Mouse (Mus musculus): ENCODE results near the gene Zfp780b.
"Not testable (repeated sequence)": the region's sequence is repeated elsewhere in the genome, so short reads cannot be mapped to it uniquely, and the experiment has no call there.

Gene Zfp780b

DNA sequence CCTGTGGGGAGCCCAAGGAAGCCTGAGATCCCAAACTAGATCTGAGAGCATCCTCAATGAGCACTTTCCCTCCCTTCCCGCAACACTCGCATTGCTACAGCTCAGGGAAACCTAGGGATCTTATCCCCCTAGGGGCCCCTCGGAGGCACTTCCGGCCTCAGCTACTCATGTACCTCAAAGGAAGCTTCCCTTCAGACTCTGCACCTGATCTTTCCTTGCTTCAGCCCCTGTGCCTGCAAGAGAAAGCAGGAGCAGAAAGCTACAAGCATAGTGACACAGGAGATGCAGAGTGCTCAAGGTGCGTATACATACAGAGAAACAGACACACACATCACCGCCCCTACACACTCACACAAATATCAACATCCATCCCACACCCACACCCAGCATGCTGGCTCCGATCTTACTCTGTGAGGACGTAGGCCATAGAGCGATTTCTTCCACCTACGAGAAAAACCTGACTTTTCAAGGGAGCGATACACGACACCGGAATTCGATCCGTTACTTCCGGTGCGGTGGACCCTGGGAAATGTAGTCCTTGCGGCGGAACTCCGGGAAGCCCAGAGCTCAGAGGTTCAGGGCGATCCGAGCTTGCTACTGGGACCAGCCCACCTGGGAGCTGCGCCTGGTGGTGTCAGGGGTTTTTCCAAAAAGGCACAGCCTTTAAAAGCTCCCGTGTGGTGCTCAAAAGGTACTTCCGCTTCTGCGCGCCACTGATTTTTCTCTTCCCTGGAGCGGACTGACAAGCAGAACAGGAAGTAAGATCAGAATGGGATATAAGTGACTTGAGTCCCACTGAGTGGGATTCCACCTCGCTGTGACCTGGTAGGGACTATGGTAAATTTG lies at the start of gene Zfp780b:
Gene Zfp780b, minus strand, starts transcription at position 489 of the 846 bp plus-strand sequence.
- in situ Hi-C loops (cut with MboI, MseI): no loop called here

DNA sequence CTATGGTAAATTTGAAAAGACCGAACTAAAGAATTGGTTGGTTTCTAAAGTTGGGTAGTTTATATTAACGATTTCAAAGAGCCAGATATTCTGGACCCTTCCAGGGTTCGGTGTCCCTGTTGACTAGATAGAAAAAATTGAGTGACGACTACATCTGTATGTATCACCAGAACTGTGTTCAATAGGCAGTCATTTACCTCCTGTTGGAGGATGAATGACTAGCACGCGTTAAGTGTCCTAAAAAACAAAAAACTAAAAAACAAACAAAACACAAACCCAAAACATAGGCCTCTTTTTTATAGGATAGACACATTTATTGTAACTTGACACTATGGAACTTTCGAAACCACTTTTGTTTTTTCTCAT lies 35.5 kb upstream of the Zfp780b start:
- in situ Hi-C loops (cut with MboI, MseI): no loop called here

DNA sequence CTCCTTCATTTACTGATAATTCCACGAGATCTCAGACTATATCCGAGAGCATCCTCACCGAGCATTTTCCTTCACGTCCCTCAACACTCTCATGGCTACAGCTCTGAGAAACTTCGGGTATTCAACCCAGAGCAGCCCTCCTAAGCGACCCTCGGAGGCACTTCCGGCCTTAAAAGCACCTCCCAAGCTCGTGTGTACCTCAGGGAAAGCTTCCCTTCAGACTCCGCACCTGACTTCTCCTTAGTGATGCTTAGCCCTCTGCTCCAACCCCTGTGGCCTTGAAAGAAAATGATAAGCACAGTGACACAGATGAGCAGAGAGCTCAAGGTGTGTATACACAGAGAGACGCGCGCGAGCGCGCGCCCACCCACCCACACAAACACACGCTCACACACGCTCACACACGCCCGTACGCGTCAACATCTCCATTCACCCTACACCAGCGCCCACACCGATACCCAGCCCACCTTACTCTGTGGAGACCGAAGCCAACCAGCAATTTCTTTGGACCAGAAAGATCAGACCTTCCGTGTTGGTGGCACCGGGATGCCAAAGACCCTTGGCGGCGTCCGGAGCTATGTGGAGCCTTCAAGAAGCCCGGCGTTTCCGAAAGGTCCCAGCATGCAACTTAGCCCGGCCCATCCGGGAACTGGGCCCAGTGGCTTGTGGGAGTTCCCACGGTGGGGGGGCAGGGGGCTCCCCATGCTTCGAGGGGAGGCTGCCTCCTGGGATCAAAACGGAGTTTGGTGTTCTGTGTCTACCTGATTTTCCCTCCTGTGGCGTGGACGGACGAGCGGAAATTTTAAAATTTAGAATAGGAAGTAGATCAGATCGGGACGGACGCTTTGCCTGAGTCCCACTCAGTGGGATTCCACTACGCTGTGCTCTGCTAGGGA lies 34.8 kb upstream of the Zfp780b start, which contains the start of gene Zfp850:
Gene Zfp850, minus strand, starts transcription at position 567 of the 896 bp plus-strand sequence.
- in situ Hi-C loops (cut with MboI, MseI): no loop called here

DNA sequence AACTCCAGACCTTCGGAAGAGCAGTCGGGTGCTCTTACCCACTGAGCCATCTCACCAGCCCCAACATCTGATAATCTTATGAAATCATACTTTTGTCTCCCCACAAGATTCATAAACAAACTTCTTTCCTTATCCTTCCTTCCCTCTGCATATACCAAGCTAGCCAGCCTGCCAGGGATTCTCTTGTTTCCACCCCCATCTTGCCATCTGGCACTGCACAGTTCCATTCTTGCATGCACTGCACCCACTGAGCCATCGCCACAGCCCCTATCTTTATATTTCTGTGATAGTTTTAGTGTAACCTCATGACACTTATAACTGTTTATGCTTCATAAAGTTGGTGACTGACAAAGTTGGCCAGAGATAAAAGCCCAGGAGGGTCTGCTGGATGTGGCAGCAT lies 31.3 kb upstream of the Zfp780b start:
- in situ Hi-C loops (cut with MboI, MseI): no loop called here

DNA sequence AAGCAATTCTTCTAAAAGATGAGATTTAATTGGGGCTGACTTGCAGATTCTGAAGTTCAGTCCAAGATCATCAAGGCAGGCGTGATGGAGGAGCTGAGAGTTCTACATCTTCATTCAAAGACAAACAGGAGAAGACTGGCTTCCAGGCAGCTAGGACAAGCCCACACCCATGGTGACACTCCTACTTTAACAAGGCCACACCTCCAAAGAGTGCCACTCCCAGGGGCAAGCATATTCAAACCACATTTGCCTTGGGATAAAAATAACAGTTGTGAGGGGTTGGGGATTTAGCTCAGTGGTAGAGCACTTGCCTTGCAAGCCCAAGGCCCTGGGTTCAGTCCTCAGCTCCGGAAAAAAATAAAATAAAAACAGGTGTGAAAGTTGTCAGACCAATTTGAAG lies 3.2 kb upstream of the Zfp780b start:
- in situ Hi-C loops (cut with MboI, MseI): no loop called here

DNA sequence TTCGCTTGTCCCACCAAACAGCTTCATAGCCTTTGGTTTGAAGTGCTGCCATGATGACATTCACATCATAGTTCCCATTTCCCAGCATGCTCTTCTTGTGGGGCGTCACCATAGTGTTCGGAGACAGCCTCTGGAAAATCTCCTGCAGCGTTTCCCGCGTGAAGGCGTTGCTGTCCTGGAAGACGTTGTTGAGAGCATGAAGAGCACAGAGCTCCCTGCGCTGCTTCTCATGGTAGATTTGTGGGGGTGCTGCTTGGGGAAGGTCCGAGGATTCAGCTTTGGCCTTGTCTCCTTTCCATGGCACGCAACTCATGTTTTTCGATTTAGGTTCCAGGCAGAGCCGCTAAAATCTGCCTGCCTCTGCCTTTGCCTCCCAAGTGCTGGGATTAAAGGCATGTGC lies 29.5 kb downstream of the Zfp780b start:
- in situ Hi-C loops (cut with MboI, MseI): not testable (repeated sequence)

DNA sequence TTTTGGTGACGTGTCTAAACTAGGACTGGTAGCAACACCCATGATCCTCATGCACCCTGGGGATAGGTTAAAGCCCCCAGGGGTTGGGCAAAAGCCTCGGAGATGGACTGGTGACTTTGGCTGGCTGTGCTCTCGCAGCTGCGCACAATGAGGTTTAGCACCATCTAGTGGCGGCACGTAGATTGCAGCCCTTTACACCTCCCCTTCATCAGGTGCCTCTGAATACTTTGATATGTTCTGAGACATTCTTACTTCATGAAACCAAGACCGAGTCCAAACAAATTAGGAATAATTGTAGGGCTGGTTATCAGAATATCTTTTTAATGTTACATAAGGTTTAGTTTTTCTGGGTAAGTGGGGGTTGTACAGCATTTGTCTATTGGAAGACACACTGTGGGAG lies 37.1 kb downstream of the Zfp780b start:
- in situ Hi-C loops (cut with MboI, MseI): not testable (repeated sequence)

DNA sequence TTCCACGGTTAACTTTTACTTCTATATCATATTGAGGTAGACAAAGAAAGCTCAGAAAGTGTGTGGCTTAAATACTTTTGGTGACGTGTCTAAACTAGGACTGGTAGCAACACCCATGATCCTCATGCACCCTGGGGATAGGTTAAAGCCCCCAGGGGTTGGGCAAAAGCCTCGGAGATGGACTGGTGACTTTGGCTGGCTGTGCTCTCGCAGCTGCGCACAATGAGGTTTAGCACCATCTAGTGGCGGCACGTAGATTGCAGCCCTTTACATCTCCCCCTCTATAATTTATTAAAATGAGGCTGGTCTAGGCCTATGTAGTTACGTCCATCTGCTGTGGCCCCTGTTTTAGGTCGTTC lies 45.2 kb downstream of the Zfp780b start:
- in situ Hi-C loops (cut with MboI, MseI): loop anchor here (5.0 kb wide), 1 partner anchor 96 kb away; the partner anchor contains the start of gene Zfp59

DNA sequence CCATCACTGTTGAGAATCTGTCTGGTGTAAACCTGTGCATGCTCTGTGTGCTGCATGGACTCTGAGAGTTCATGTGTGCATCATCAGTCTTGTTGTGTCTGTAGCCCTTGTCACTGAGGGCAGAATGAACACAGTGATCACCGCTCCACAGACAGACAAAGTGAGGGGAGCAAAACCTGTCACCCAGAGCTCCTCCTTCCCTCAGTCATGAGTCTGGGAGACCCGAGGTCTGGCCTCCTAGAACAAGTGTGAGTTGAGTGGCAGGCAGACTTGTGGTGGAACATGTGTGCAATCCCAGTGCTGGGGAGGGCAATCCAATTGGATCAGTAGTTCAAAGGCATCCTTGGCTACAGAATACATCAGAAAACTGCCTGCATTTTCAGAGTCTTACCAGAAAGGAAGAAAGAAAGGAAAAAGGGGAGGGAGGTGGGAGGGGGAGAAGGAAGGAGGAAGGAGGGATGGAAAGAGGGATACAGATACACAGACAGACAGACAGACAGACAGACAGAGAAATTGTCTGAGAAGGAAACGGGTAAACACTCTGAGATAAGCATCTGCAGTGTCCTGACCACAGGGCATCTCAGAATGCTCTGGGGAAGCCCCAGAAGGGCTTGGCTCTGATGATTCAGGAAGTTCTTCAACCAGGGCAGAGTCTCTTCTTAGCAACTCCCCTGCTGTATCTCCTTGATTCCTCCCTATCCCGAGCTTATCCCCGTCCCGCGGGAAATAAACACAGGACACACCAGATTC lies 45.7 kb downstream of the Zfp780b start:
- in situ Hi-C loops (cut with MboI, MseI): loop anchor here (5.0 kb wide), 1 partner anchor 96 kb away; the partner anchor contains the start of gene Zfp59

DNA sequence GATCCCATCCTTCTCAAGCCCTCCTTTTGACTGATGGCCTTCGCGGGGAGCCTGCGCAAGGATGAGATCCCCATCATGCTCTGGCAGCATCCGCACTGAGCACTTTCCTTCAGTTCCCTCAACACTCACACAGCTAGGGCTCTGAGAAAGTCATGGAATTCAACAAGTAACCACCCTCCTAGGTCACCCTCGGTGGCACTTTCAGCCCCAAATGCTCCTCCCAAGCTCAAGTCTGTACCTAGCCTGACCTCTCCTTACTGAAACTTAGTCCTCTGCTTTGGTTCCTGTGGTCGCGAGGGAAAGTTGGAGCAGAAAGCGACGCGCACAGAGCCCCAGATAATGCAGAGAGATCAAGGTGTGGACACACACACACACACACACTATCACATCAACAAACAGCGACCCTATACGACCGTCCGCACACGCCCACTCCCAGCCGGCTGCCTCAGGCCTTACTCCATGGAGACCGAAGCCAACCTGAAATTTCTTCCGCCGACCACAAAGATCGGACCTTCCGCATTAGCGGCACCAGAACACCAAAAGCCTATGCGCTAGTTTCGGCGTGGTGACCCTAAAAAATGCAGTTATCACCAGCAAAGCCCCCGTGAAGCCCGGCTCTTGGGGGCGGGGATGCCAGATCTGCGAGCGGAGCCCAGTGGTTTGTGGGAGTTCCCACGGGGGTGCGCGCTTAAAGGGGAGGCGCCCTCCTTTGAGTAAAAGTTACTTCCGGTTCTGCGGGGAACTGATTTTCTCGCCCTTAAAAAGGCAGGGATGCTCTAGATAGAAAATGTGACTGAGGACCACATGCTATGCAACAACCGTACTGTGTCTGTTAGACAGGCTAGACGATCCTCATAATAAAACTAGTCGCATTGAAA lies 49.9 kb downstream of the Zfp780b start, which contains the start of gene Zfp974:
Gene Zfp974, minus strand, starts transcription at position 643 of the 878 bp plus-strand sequence.
- in situ Hi-C loops (cut with MboI, MseI): no loop called here

DNA sequence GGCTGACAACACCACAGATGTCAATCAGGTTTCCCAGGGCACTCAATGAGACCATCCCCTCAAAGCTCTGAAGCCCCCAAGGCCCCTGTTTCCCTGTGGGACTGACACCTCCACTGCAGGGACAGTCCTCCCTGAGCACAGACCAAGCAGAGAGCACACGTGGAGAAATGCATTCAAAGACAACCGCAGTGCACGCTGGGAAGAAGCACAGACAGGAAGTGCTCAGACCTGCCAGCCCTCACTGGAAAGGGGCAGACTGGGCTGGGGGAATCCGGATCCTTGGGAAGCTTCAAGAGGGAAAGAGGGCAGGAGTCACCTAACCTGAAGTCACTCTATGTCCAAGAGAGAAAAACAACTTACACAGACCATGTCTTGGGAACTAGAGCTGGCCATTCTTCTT lies 51.9 kb downstream of the Zfp780b start:
- in situ Hi-C loops (cut with MboI, MseI): not testable (repeated sequence)

DNA sequence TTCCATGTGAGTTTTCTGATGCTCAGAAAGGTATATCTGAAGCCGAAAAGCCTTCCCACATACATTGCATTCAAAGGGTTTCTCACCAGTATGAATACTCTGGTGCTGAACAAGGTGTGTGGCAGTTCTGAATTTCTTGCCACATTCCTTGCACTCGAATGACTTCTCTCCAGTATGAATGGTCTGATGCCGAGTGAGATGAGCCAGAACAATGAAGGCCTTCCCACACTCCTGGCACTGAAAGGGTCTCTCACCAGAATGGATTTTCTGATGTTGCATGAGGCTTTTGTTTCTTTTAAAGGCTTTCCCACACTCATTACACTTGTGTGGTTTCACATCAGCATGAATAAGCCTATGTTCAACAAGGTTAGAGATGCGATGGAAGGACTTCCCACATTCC lies 68.0 kb downstream of the Zfp780b start:
- in situ Hi-C loops (cut with MboI, MseI): not testable (repeated sequence)
